Mouse (Mus musculus) monocyte, adult 2 months (primary cell): ENCODE data around the gene Tmem169.

Source experiments
- DNase-seq, 2 experiments: peaks; one replicate each; pipeline ENCODE4 v3.0.0; 2022; ENCODE audit warnings: low spot score in 2 of 2, low read depth in 1 of 2

Gene Tmem169

DNA sequence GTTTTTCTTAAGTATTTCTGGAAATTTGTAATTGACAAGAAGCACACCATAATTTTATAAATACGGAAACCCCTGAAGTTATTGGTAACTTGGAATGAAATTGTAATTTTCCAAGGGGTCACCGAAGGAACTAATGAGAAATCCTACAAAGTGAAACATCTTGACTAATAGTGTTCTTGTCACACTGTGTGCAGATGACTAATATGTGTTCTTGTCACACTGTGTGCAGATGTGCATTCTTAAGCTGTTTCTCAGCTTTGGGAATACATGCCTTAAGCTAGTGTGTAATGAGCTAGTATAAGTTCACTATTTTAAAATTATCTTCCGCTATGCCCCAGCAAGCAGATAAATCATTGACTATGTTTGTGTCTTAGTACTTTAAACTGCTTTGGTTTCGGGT lies 39.1 kb downstream of the Tmem169 start:
- no peak for DNase-seq

DNA sequence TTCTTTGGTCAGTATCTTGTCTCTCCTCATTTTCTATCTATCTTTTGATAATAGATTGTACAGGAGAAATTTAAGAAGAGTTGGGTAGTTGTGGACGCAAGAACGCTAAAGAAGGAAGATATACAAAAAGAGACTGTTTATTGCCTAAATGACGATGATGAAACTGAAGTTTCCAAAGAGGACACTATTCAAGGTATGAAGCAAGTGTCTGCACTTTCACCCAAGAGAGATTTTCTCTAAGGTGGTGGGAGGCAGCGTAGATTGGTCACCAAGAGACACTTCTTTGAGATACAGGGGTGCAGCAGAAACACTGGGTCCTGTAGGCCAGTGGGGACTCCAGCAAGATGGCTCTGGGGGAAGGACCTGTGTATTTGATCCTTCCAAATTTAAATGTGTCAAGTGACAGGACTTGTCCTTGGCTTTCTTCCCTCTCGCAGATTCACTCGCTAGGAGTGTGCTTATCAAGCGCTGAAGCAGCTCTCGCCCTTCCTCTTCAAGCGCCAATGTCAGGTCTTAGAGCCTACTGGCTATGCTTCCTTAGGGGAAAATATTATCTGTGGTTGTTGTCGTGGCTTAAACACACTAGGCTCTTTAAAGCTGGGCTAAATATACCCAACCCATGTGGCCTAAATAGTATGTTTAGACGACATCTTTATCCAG lies 42.1 kb downstream of the Tmem169 start:
- DNase-seq: no peak

DNA sequence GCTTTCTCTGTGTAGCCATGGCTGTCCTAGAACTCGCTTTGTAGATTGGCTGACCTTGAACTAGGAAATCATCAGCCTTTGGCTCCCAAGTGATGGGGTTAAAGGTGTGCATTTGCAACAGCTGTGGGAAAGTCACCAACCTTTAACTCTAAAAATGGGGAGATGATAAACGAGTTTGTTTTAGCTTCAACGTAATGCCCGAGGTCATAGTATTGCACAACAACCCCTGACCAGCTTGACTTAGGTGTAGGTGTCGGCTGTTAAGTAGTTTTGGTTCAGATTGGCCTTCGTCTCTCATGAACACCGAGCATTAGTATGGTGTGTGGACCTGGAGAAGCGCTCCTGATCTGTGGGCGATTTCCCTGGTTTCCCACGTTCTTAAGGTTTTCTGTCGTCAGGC lies 50.6 kb downstream of the Tmem169 start:
- DNase-seq: no peak

DNA sequence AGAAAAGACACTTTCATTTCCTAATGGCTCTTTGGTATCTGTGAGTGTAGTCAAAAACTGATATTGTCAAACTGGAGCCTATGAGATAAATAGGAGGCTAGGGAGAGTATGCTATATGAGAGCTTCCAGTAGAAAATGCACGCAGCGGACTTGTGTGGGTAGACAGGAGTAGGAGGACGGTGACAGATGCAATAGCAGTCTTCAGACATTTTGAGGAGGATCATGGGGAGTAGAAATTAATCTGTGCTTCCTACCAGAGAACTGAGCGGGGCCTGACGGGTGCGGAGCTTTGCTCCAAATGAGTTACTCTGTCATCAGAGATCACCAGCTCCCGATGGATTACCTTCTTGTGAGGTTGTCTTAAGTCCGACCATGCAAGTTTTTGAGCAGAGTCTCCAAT lies 52.6 kb downstream of the Tmem169 start:
- no peak for DNase-seq

DNA sequence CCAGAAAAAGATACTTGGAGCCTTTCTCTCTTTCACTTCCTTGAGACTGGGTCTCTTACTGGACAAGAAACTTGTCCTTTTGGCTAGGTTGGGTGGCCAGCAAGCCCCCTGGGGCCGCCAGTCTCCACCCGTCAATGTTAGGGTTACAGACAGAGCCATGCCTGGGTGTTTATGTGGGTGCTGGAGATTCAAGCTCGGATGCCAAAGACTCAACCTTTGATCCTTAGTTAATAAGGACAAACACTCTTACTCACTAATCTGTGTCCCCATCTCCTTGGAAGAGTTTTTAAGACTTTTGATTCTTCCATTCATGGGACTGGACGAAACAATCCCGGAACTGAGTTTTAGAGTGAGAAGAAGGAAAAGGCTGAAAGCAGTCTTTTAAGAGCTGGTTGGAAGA lies 54.2 kb downstream of the Tmem169 start:
- DNase-seq: no peak

DNA sequence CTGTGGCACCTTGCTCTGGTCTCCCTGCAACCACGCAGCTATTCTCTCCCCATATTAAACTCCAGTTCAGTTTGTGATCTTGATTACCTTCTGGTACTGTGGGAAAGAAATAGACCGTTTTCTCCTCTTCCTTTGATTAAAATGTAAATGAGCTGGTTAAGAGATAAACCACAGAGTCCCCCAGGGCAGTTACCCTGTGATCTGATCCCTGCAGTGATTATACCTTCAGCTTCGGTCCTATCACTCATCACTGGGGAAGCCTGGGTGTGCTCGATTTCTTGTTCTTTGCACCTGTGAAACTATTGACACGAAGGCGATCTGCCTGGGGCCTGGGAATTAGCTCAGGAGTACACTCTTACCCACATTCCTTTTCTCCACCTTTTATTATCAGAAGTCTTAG lies 63.7 kb downstream of the Tmem169 start:
- no peak for DNase-seq
